Mouse (Mus musculus): ENCODE measurements around the gene Msi2. TPM values are rescaled to one million over a fixed set of nuclear protein-coding genes. Genes with fewer than 3 reads are reported as not detected.
A peak's percentile ranks its signal among the peaks of the same experiment; 100 is the strongest.

The Msi2 gene
- total RNA-seq (2021): 100 to 1,000 TPM; 196 to 206 TPM
- long read RNA-seq, experiment 1, partial matches to known transcripts: 0 of 14 reads
- long read RNA-seq, experiment 1, other reads (novel, unspliced or antisense): 14 of 14 reads
- long read RNA-seq, experiment 2, partial matches to known transcripts: 0 of 9 reads
- long read RNA-seq, experiment 2, other reads (novel, unspliced or antisense): 9 of 9 reads

GRCm38 (mm10) chr11:88718050-88718765 lies at the start of gene Msi2:
Gene Msi2 (minus strand): TSS chr11:88718513.
- peak; percentile 92 to 93 for DNase-seq
- intact Hi-C loops (cut with DNase I): no loop called here

- DNase-seq: no peak
- intact Hi-C loops (cut with DNase I): no loop called here
Measured at GRCm38 (mm10) chr11:88765635-88766034, 47.3 kb upstream of the Msi2 start.

GRCm38 (mm10) chr11:88763371-88763770 lies 45.1 kb upstream of the Msi2 start:
- intact Hi-C loops (cut with DNase I): no loop called here

GRCm38 (mm10) chr11:88759501-88759900 lies 41.2 kb upstream of the Msi2 start:
- no peak for DNase-seq
- intact Hi-C loops (cut with DNase I): no loop called here

More at GRCm38 (mm10) chr11:88763371-88763770, 45.1 kb upstream of the Msi2 start:
- no peak for DNase-seq

GRCm38 (mm10) chr11:88758402-88758801 lies 40.1 kb upstream of the Msi2 start:
- intact Hi-C loops (cut with DNase I): no loop called here
- no peak for DNase-seq

GRCm38 (mm10) chr11:88745306-88745705 lies 27.0 kb upstream of the Msi2 start:
- DNase-seq: no peak
- intact Hi-C loops (cut with DNase I): no loop called here

GRCm38 (mm10) chr11:88739574-88740295 lies 21.4 kb upstream of the Msi2 start:
- intact Hi-C loops (cut with DNase I): no loop called here
- DNase-seq: no peak

- intact Hi-C loops (cut with DNase I): loop anchor here (2.0 to 5.0 kb wide), 4 partner anchors 317 to 512 kb away; no protein-coding TSS in a partner anchor
Measured at GRCm38 (mm10) chr11:88729363-88729762, 11.1 kb upstream of the Msi2 start.

GRCm38 (mm10) chr11:88728508-88728890 lies 10.2 kb upstream of the Msi2 start:
- DNase-seq: peak; percentile 83 to 87
- intact Hi-C loops (cut with DNase I): loop anchor here (1.0 to 5.0 kb wide), 5 partner anchors 175 to 511 kb away; no protein-coding TSS in a partner anchor

More at GRCm38 (mm10) chr11:88729363-88729762, 11.1 kb upstream of the Msi2 start:
- no peak for DNase-seq

- DNase-seq: no peak
- intact Hi-C loops (cut with DNase I): loop anchor here (1.0 to 5.0 kb wide), 5 partner anchors 175 to 511 kb away; no protein-coding TSS in a partner anchor
Measured at GRCm38 (mm10) chr11:88727768-88728507, 9.6 kb upstream of the Msi2 start.

GRCm38 (mm10) chr11:88721144-88721636 lies 2.9 kb upstream of the Msi2 start:
- DNase-seq: no peak
- intact Hi-C loops (cut with DNase I): no loop called here

GRCm38 (mm10) chr11:88720261-88721143 lies 2.2 kb upstream of the Msi2 start:
- intact Hi-C loops (cut with DNase I): no loop called here
- DNase-seq: no peak

- intact Hi-C loops (cut with DNase I): no loop called here
- no peak for DNase-seq
Measured at GRCm38 (mm10) chr11:88719601-88720000, 1.3 kb upstream of the Msi2 start.

- DNase-seq: peak in 1 of 2 experiments; percentile 65
- intact Hi-C loops (cut with DNase I): no loop called here
Measured at GRCm38 (mm10) chr11:88718766-88719595, 668 bp upstream of the Msi2 start.

GRCm38 (mm10) chr11:88717644-88718049 lies 666 bp downstream of the Msi2 start:
- intact Hi-C loops (cut with DNase I): loop anchor here (2.0 kb wide), 1 partner anchor 97 kb away; no protein-coding TSS in a partner anchor
- DNase-seq: no peak

GRCm38 (mm10) chr11:88717016-88717643 lies 1.2 kb downstream of the Msi2 start:
- no peak for DNase-seq
- intact Hi-C loops (cut with DNase I): loop anchor here (2.0 kb wide), 1 partner anchor 96 kb away; no protein-coding TSS in a partner anchor
